Mouse (Mus musculus): ENCODE results near the gene Thrsp. TPM values are rescaled to one million over a fixed set of nuclear protein-coding genes. Genes with fewer than 3 reads are reported as not detected.
"Not testable (repeated sequence)": the region's sequence is repeated elsewhere in the genome, so short reads cannot be mapped to it uniquely, and the experiment has no call there.

Gene Thrsp
- polyA plus RNA-seq (2016; fragmentation: Nextera tagmentation; extraction: Ambion mirVana), result 0.34 and 0.63 TPM in 2 replicates

DNA sequence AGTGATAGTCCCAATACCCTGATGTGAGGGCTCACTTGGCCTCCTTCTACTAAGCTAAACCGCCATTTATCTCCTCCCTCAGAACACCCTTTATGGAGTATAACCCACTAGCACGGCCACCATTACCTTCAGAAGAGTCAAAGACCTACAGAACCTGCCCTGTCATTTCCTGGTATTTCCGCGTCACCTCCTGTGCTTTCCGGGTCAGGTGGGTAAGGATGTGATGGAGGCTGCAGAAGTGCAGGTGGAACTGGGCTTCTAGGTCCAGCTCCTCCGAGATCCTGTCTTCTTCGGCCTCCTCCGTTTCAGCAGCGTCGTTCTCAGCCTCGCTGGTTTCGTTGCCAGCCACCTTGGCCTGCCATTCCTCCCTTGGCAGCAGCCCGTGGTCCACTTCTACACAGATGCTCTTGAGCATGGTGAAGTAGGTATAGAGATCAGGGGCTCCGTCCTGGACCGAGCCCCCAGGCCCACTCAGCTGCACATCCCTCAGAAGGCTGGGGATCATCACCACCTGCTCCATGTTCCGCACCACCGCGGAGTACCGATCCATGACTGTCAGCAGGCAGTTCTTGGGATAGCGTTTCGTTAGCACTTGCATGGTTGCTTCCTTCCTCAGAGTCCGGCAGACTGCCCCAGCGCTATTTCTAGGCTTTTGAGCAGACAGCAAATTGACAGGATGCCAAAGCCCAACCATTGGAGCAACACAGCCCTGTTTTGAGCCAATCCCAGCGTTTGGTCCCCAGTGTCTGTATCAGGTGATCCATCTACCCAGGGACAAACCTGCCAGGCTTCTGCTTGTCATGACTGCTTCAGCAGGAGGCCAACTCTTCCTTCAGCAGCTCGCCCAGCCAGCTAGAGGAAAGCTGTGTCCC lies at the start of gene Thrsp:
TSS of gene Thrsp (minus strand) at position 825 of the 872 bp plus-strand sequence.
- Histone ChIP-seq H3K27ac (ENCODE audit: poor library complexity, severe bottlenecking) (no peak within 1 kb of the TSS), H3K4me2 (0 out of 2 replicates have a peak within 1 kb of the TSS, but pooled peaks have one; percentile 18), H3K9me3 (replicated peaks) (no peaks in the 10 kb centered on the region), H3K4me3 (no peak within 1 kb of the TSS), H3K4me1 (replicated peaks) (peaks cover 28% of the 10 kb centered on the region), H3K27me3 (replicated peaks) (no peaks in the 10 kb centered on the region), H3K36me3 (no peaks in the 10 kb centered on the region; the same call in 1 of the 2 replicates), H3K9ac (no peak within 1 kb of the TSS)
- WGBS, result 68% methylated on average over 25 of the region's 25 CpGs
- ATAC-seq (ENCODE audit: insufficient number of reproducible peaks, low FRiP score), result no peak

DNA sequence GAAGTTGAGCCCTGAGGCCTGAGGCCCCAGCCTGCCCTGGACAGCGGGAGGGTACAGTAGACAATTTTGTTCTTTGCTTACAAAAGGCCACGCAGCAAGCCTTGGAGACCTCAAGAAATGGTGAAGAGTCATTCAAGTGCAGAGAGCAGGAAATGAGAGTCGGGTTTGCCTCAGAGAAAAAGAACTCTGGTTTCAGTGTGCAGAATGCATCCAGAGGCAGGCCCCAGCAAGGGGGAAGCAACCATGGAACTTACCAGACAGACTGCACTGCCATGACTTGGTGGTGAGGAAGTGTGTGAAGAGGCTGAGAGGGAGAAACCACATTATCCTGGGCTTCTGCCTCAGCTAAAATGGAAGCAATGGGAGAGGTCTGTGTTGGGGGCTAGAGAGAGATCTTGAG lies 38.0 kb upstream of the Thrsp start:
- no peaks in the 10 kb centered on the region for H3K9me3 ChIP-seq (replicated peaks)
- no peaks in the 10 kb centered on the region for H3K27me3 ChIP-seq (replicated peaks)
- H3K27ac ChIP-seq (ENCODE audit: poor library complexity, severe bottlenecking), result no peak overlapping the region
- no peak overlapping the region for H3K4me2 ChIP-seq
- no peak overlapping the region for H3K4me3 ChIP-seq
- H3K9ac ChIP-seq, result no peak overlapping the region
- peaks cover 7% of the 10 kb centered on the region for H3K4me1 ChIP-seq (replicated peaks)
- no peaks in the 10 kb centered on the region for H3K36me3 ChIP-seq
- ATAC-seq (ENCODE audit: insufficient number of reproducible peaks, low FRiP score), result no peak
- WGBS, result 76% methylated on average over 3 of the region's 3 CpGs

DNA sequence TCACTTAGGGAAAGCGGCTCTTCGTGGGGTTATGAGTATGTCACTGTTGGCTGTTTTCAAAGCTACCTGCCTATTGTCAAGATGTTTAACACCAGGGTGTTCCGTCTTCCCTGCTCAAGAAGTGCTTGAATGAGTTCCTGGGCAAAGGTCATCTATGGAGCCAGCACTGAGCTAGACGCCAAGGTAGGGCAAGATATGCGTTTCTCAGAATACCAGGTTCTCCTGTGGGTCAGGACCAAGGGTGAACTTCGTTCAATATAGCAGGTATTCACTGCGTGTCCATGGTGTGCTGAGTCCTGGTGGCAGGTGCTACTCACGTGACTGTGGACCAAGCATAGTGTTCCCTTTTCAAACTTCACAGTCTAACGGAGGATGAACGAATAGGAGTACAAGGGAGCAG lies 37.3 kb upstream of the Thrsp start:
- Histone ChIP-seq H3K27me3 (replicated peaks) (no peaks in the 10 kb centered on the region), H3K4me2 (no peak overlapping the region), H3K4me3 (no peak overlapping the region), H3K9me3 (replicated peaks) (no peaks in the 10 kb centered on the region; the same call in 1 of the 2 replicates), H3K4me1 (replicated peaks) (peaks cover 7% of the 10 kb centered on the region), H3K36me3 (no peaks in the 10 kb centered on the region), H3K9ac (no peak overlapping the region), H3K27ac (ENCODE audit: poor library complexity, severe bottlenecking) (no peak overlapping the region)
- no peak for ATAC-seq (ENCODE audit: insufficient number of reproducible peaks, low FRiP score)
- 88% methylated on average over 10 of the region's 10 CpGs for WGBS

DNA sequence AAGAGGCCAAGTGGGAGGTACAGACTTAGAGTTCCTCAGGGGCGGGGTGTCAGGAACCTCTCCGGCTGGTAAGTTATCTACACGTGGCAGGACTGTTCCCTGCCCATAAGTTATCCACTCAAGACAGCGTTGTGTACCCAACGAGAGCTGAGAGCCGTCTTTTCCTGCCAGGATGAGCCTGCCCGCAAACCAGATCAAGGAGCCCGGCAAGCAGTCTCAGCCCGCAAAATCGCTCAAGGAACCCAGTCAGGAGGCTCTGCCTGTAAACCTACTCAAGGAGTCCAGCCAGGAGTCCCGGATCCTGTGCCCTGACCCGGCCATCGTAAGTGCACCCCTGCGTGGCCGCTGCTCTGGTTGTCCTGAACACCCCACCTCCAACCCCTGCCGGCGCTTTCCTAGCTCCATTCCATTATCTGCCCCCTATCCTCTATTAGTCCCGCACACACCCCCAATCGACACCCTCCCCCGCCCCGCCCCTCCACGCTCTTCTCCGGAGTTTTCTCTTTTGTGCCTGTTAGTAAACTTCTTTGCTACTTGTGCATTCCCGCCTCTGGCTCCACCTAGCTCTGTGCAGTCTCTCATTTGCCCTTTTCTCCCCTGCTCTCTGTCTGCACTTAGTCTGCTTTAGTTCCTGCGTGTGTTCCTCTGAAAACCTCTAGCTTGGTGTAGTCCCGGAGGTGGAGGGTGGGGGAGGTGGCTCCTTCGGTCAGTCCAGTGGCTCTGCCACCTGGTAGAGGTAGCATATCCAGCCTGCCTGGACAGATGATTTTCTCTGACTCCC lies 35.8 kb upstream of the Thrsp start:
- Histone ChIP-seq H3K4me2 (peak overlapping the region; percentile 98), H3K9ac (peak overlapping the region; percentile 68), H3K4me3 (peak overlapping the region; percentile 57), H3K4me1 (replicated peaks) (peaks cover 7% of the 10 kb centered on the region), H3K27ac (ENCODE audit: poor library complexity, severe bottlenecking) (no peak overlapping the region), H3K36me3 (no peaks in the 10 kb centered on the region), H3K9me3 (replicated peaks) (peaks cover 2% of the 10 kb centered on the region; the same call in 1 of the 2 replicates), H3K27me3 (replicated peaks) (no peaks in the 10 kb centered on the region)
- peak; percentile 77 for ATAC-seq (ENCODE audit: insufficient number of reproducible peaks, low FRiP score)
- 3% methylated on average over 27 of the region's 27 CpGs for WGBS

DNA sequence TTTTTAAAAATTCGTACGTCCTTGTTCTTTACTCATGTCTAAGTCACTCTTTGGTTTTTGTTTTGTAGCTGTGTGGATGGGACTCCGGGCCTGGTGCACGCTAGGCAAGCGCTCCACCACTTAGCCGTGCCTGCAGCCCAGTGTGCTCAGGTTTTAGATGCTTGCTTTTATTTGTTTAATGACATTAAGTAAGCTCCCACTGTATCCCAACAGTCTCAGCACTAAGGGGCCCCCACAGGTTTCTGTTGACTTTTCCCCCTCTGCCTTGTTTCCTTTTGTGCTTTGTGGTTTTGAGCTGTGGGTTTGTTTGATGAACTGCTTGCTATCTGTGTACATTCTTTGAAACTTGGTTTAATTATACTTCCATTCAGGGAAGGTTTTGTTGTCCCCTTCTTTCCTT lies 34.7 kb upstream of the Thrsp start:
- 89% methylated on average over 6 of the region's 6 CpGs for WGBS

DNA sequence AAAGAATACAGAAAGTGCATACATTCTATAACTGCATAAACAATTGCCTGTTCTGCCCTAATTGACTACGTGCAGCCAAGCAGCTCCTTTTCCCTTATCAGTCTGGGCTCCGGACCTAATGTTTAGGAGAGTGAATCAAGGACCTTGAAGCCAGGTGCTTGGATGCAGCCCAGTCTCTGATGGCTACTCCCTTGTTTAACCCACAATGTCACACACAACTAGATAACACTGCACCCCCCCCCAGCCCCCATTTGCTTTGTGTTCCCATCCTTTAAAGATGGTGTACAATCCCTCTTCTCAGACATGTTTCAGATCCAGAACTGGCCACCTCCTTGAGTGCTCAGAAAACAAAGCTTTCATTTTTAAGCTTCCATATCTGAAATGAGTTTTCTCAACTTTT lies 33.5 kb upstream of the Thrsp start, which contains the start of gene Kctd14:
TSS of gene Kctd14 (plus strand) at position 301 of the 400 bp plus-strand sequence.
- H3K27me3 ChIP-seq (replicated peaks); H3K4me2 ChIP-seq; ATAC-seq (ENCODE audit: insufficient number of reproducible peaks, low FRiP score); H3K27ac ChIP-seq (ENCODE audit: poor library complexity, severe bottlenecking); H3K9ac ChIP-seq; H3K4me3 ChIP-seq; H3K9me3 ChIP-seq (replicated peaks); H3K36me3 ChIP-seq: not testable (repeated sequence)
- H3K4me1 ChIP-seq (replicated peaks), result peaks cover 13% of the 10 kb centered on the region
- 55% methylated on average over 2 of the region's 2 CpGs for WGBS

More for the DNA sequence above, 34.7 kb upstream of the Thrsp start:
- no peak overlapping the region for H3K9ac ChIP-seq
- no peak overlapping the region for H3K4me2 ChIP-seq
- H3K4me3 ChIP-seq, result no peak overlapping the region
- ATAC-seq (ENCODE audit: insufficient number of reproducible peaks, low FRiP score), result no peak
- no peaks in the 10 kb centered on the region for H3K27me3 ChIP-seq (replicated peaks)
- no peaks in the 10 kb centered on the region for H3K36me3 ChIP-seq
- peaks cover 2% of the 10 kb centered on the region; the same call in 1 of the 2 replicates for H3K9me3 ChIP-seq (replicated peaks)
- peaks cover 7% of the 10 kb centered on the region for H3K4me1 ChIP-seq (replicated peaks)
- no peak overlapping the region for H3K27ac ChIP-seq (ENCODE audit: poor library complexity, severe bottlenecking)

DNA sequence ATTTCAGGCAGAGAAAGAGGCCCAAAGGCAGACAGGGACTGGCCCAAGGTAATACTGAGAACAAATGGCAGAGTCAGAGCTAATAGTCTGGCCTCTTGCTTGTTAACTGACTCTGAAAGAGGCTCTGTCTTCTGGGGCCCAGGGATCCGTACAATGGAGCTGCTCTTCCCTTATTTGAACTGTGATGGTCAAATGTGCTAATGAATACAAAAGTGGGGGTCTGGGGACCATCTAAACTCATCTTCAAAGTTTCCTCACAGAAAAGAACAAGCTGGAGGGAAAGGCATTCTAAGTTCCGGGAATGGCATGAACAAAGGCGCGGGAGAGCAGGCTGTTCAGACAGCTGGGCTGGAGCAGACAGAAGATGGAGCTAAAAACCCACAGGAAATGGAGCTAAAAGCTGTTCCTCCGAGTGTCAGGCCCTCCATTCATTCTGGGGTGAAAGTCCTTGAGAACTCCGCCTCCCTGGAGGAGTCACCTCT lies 29.6 kb upstream of the Thrsp start:
- Histone ChIP-seq H3K27ac (ENCODE audit: poor library complexity, severe bottlenecking) (peak overlapping the region; percentile 28), H3K36me3 (no peaks in the 10 kb centered on the region), H3K9ac (no peak overlapping the region), H3K4me1 (replicated peaks) (0 out of 2 replicates have a peak, but pooled peaks cover 5% of the 10 kb centered on the region), H3K4me2 (no peak overlapping the region), H3K27me3 (replicated peaks) (no peaks in the 10 kb centered on the region), H3K9me3 (replicated peaks) (peaks cover 2% of the 10 kb centered on the region; the same call in 1 of the 2 replicates), H3K4me3 (no peak overlapping the region)
- WGBS, result 66% methylated on average over 6 of the region's 6 CpGs
- ATAC-seq (ENCODE audit: insufficient number of reproducible peaks, low FRiP score), result no peak

DNA sequence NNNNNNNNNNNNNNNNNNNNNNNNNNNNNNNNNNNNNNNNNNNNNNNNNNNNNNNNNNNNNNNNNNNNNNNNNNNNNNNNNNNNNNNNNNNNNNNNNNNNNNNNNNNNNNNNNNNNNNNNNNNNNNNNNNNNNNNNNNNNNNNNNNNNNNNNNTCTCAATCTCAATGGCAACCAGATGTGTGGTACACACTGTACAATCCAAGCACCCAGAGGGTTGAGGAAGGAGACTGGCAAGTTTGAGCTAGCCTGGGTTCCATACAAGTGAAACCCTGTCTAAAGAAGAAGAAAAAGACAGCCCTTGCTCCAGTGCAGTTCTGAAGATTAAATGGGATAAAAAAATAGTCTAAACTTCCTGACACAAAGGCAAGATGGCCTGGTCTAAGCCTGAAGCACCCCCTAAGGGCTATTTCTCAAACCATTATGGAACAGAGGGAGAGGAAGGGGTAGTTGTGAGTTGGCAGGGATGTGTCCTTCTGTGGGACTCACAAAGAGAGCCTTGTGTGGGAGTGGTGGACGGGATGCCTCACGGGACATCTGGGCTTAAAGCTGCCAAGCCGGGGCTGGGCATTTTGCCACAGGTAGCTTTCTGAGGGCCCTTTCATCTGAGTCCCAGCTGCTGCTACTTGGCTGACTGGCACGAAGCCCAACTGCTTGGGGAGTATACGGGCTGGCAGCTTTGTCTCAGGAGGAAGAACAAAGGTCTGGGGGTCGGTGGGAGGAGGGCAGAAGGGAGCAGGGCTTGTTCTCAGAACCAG lies 28.8 kb upstream of the Thrsp start:
- 34% methylated on average over 6 of the region's 6 CpGs for WGBS
- H3K4me3 ChIP-seq, result no peak overlapping the region

DNA sequence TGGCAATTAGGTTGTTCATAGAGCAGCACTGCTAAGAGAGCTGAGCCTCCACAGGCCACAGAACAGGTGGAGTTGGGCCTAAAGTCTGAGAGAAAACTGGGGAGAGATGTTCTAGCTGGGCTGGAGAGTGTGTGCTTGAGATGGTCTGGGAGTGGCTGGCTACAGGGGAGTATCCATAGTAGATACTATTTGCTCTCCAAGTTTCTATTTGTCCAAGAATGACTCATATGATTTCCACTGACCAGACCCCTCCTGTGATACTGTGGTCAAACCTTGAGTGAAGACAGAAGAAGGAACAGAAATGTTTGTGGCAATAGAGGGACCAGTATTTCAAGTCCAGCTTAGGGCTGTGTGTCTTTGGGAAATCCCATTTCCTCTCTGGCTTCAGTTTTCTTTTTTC lies 21.5 kb upstream of the Thrsp start:
- H3K4me2 ChIP-seq, result no peak overlapping the region
- H3K27me3 ChIP-seq (replicated peaks), result no peaks in the 10 kb centered on the region
- no peak overlapping the region for H3K4me3 ChIP-seq
- no peak overlapping the region for H3K27ac ChIP-seq (ENCODE audit: poor library complexity, severe bottlenecking)
- no peaks in the 10 kb centered on the region for H3K36me3 ChIP-seq
- no peak overlapping the region for H3K9ac ChIP-seq
- H3K9me3 ChIP-seq (replicated peaks), result peaks cover 7% of the 10 kb centered on the region; the same call in 1 of the 2 replicates
- H3K4me1 ChIP-seq (replicated peaks), result no peaks in the 10 kb centered on the region
- no peak for ATAC-seq (ENCODE audit: insufficient number of reproducible peaks, low FRiP score)

More for the DNA sequence above, 28.8 kb upstream of the Thrsp start:
- peak; percentile 51; the same call in 1 of the 2 replicates for ATAC-seq (ENCODE audit: insufficient number of reproducible peaks, low FRiP score)
- Histone ChIP-seq H3K27ac (ENCODE audit: poor library complexity, severe bottlenecking) (peak overlapping the region; percentile 28), H3K9me3 (replicated peaks) (peaks cover 2% of the 10 kb centered on the region; the same call in 1 of the 2 replicates), H3K4me1 (replicated peaks) (0 out of 2 replicates have a peak, but pooled peaks cover 5% of the 10 kb centered on the region), H3K27me3 (replicated peaks) (no peaks in the 10 kb centered on the region), H3K4me2 (no peak overlapping the region), H3K36me3 (no peaks in the 10 kb centered on the region), H3K9ac (no peak overlapping the region)

DNA sequence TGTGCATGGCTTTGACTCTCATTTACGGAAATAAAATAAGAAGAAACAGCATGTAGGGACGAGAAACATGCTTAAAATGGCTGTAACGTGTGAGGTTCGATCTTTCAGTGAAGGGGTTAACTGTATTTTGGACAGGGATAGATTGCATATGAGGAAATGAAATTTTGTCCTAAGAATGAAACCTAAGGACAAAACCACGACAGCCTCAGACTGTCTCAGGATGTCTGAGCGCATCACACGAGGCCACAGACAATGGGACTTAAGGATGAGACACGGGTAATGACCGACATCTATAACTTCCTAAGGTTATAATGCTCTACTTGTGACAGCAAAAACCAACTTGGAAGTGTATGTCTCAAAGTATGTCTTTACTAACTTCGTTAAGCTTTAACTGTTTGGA lies 17.0 kb upstream of the Thrsp start:
- Histone ChIP-seq H3K36me3 (no peaks in the 10 kb centered on the region), H3K4me3 (no peak overlapping the region), H3K4me2 (no peak overlapping the region), H3K27me3 (replicated peaks) (no peaks in the 10 kb centered on the region), H3K27ac (ENCODE audit: poor library complexity, severe bottlenecking) (no peak overlapping the region), H3K9me3 (replicated peaks) (no peaks in the 10 kb centered on the region), H3K4me1 (replicated peaks) (peaks cover 5% of the 10 kb centered on the region), H3K9ac (no peak overlapping the region)
- WGBS, result 82% methylated on average over 10 of the region's 10 CpGs
- ATAC-seq (ENCODE audit: insufficient number of reproducible peaks, low FRiP score), result no peak
